Mouse (Mus musculus): ENCODE measurements at regions not wholly inside any gene's neighbourhood (a gene's known extent, or its start where the extent isn't known, plus 50 kb on each side); places are given as distances from the start of the nearest gene placed in this dataset.

DNA sequence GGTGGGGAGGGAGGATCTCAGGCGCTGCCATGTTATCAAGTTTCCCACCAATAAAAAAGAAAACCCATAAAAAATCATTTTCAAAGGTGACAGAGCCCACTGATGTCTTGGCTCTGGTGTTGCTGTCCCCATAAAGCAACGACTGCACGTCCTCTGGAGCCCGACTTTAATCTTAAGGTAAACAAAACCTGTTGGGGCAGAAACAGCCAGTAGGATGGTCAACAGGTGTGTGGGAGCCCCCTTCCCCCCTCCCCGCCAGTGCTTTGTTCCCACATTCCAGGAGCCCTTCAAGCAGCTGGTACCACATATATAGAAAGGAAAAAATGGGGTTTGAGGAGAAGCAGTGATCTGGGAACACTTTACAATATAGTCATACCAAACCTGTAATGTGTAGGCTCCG, 118.3 kb upstream of the Lrig1 start:
- TF ChIP-seq CTCF (IDR thresholded peaks at IDR 0.05; ENCODE audit: low read depth, low read length): no peak
- no peak for TF ChIP-seq EP300 (IDR thresholded peaks at IDR 0.05; ENCODE audit: insufficient read depth, low read depth, low read length)

All from ES-Bruce4 (cell line).